Mouse (Mus musculus): Measurements from ENCODE around the gene Slc20a1.

Slc20a1 gene

GRCm38 (mm10) chr2:129256006-129256405 is 57.4 kb downstream of the Slc20a1 start:
- no peak for DNase-seq

DNA sequence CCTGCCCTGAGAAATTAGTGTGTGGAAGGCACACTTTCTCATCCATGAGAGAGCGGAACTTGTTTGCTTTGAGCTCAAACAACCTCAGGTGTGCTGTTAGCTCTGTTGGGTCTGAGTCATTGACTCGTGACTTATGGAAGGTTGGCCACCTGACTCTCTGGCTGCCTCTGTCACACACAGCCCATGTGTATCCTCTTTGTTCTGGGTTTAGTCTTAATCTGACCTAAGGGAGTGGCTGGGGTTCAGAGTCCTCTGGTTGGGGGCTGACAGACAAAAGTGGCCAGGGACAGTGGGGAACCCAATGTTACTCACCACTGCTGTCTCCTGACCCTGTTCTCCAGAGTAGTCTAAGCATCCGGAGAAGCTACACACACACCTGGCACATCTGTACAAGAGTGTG is 59.5 kb downstream of the Slc20a1 start:
- DNase-seq, result no peak

DNA sequence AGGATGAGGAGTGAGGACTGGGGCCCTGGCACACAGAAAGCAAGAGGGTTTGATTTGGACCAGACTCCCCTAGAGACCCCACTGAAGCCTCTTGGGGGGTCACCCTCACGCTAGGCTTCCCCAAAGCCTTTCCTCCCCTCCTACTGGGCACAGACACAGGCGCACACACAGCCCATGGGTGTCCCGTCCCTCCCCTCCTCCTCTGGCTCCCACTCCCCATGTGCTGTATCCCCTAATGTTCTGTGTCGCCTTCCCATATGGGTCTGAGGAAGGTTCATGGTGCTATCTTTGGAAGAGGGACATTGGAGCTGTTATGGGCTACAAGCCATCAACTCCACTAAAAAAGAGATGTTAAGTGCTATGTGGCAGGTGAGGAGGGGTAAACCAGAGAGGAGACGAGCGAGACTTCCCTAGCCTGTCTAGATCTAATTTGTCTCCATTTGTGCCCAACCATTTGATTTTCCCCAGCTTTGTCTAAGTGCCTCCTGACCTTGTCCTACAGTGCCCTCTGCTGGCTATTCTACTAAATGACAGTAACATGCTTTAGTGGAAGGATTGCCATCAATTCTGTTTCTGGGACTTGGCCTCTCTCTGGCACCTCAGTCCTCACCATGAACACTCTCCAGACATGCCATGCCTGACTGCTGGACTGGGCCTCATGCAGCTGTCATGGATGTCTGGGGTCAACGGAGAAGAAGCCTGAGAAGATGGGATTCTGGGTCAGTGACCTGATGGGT is 60.1 kb downstream of the Slc20a1 start:
- peak; percentile 53 for DNase-seq

- DNase-seq, result no peak
Measured at GRCm38 (mm10) chr2:129260646-129261045, 62.1 kb downstream of the Slc20a1 start.

All from right cerebral cortex, postnatal 4 days (tissue).